Mouse (Mus musculus): Measurements from ENCODE around the gene Serpinb2.

DNA sequence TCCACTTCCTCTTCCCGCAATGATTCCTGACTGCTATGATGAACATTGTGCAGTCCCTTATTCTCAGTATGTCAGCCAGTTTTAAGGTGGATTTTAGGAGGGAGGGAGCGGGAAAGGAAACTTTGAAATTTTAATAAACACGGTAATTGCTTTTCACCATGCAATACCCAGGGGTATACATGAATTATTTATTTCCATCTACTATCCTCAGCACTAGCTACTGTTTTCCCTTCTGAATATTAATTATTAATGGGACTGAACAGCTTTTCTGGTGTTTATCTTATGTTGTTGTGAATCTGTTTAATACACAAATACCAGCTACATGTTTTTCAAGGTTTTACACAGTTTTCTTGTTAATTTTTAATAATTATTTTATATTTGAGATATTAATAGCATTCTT, 73.7 kb downstream of the Serpinb2 start:
- TF ChIP-seq CTCF (IDR thresholded peaks at IDR 0.05; ENCODE audit: borderline replicate concordance, control insufficient read depth, extremely low read depth, insufficient read depth, low read length, poor library complexity), result no peak
- no peak for TF ChIP-seq POLR2A (IDR thresholded peaks at IDR 0.05; ENCODE audit: control insufficient read depth, extremely low read depth, insufficient read depth, low read length, poor library complexity)
